Mouse (Mus musculus): Measurements from ENCODE around the gene Ccdc88b.

- TF ChIP-seq POLR2A (IDR thresholded peaks at IDR 0.05; ENCODE audit: borderline replicate concordance, extremely low read depth, insufficient read depth, insufficient read length, poor library complexity, severe bottlenecking) (no peak), CTCF (IDR thresholded peaks at IDR 0.05; ENCODE audit: borderline replicate concordance, extremely low read depth, insufficient read depth, insufficient read length) (no peak)
Observed at GRCm38 (mm10) chr19:6814366-6814765, 43.6 kb downstream of the Ccdc88b start.

Data from brain, embryonic 14.5 days (tissue).